Mouse (Mus musculus) cerebellum, postnatal 10 days (tissue): ENCODE data around the gene Nlrc5.
A peak's percentile ranks its signal among the peaks of the same experiment; 100 is the strongest.
"Not testable (repeated sequence)": the region's sequence is repeated elsewhere in the genome, so short reads cannot be mapped to it uniquely, and the experiment has no call there.

ENCODE experiments used
- DNase-seq, 2 experiments: peaks; one replicate each; pipeline ENCODE4 v3.0.0; 2021; ENCODE audit warnings: mixed read lengths in 2 of 2

The Nlrc5 gene

GRCm38 (mm10) chr8:94433981-94434466 is at the start of gene Nlrc5:
Nlrc5 (plus strand) TSS chr8:94434356.
- DNase-seq, result peak; percentile 60 to 73

GRCm38 (mm10) chr8:94385506-94386213 is 48.5 kb upstream of the Nlrc5 start:
- no peak for DNase-seq

GRCm38 (mm10) chr8:94386214-94387026 is 47.7 kb upstream of the Nlrc5 start, which contains the start of gene Herpud1:
Herpud1 (plus strand) TSS chr8:94386438.
- peak; percentile 98 to 99 for DNase-seq

GRCm38 (mm10) chr8:94387027-94387684 is 47.0 kb upstream of the Nlrc5 start:
- peak; percentile 75 to 77 for DNase-seq

- no peak for DNase-seq
Observed at GRCm38 (mm10) chr8:94387785-94388184, 46.4 kb upstream of the Nlrc5 start.

- no peak for DNase-seq
Observed at GRCm38 (mm10) chr8:94389531-94389930, 44.6 kb upstream of the Nlrc5 start.

- no peak for DNase-seq
Observed at GRCm38 (mm10) chr8:94390429-94390828, 43.7 kb upstream of the Nlrc5 start.

- no peak for DNase-seq
Observed at GRCm38 (mm10) chr8:94390910-94391309, 43.2 kb upstream of the Nlrc5 start.

- peak; percentile 59 to 77 for DNase-seq
Observed at GRCm38 (mm10) chr8:94392147-94392546, 42.0 kb upstream of the Nlrc5 start.

- no peak for DNase-seq
Observed at GRCm38 (mm10) chr8:94392648-94393047, 41.5 kb upstream of the Nlrc5 start.

- DNase-seq, result no peak
Observed at GRCm38 (mm10) chr8:94395851-94396540, 38.2 kb upstream of the Nlrc5 start.

GRCm38 (mm10) chr8:94396964-94397657 is 37.0 kb upstream of the Nlrc5 start:
- peak; percentile 74 to 77 for DNase-seq

GRCm38 (mm10) chr8:94398587-94398986 is 35.6 kb upstream of the Nlrc5 start:
- no peak for DNase-seq

- DNase-seq, result no peak
Observed at GRCm38 (mm10) chr8:94399361-94399953, 34.7 kb upstream of the Nlrc5 start.

- not testable (repeated sequence) for DNase-seq
Observed at GRCm38 (mm10) chr8:94399957-94400356, 34.2 kb upstream of the Nlrc5 start.

GRCm38 (mm10) chr8:94408443-94409080 is 25.6 kb upstream of the Nlrc5 start:
- DNase-seq, result no peak

- DNase-seq, result no peak
Observed at GRCm38 (mm10) chr8:94409523-94409922, 24.6 kb upstream of the Nlrc5 start.

- no peak for DNase-seq
Observed at GRCm38 (mm10) chr8:94412518-94412917, 21.6 kb upstream of the Nlrc5 start.

GRCm38 (mm10) chr8:94413509-94413908 is 20.6 kb upstream of the Nlrc5 start:
- no peak for DNase-seq

GRCm38 (mm10) chr8:94415218-94415617 is 18.9 kb upstream of the Nlrc5 start:
- peak in 1 of 2 experiments; percentile 25 for DNase-seq

- DNase-seq, result no peak
Observed at GRCm38 (mm10) chr8:94418017-94418416, 16.1 kb upstream of the Nlrc5 start.
